Mouse (Mus musculus) neural tube, embryonic 14.5 days (tissue): ENCODE measurements around the gene Rgs2. TPM values are rescaled to one million over a fixed set of nuclear protein-coding genes. Genes with fewer than 3 reads are reported as not detected.

ENCODE experiments used
- ATAC-seq: fragments of 200-750 bp; cut with Nextera tagmentation; 2 replicates; pipeline ENCODE4 v1.8.0; 2017; ENCODE audit warnings: low read depth, mild to moderate bottlenecking, moderate TSS enrichment, moderate library complexity
- H3K27ac ChIP-seq: fragments of 300-500 bp; sonication (generic); 2 replicates; pipeline ENCODE4 v1.5.1; 2014; ENCODE audit warnings: low read depth, mild to moderate bottlenecking, control low read depth, low read length, moderate library complexity, mixed read lengths
- H3K27me3 ChIP-seq: fragments of 300-500 bp; sonication (generic); 2 replicates; pipeline ENCODE4 v1.6.1; 2014; ENCODE audit warnings: low read length; ENCODE audit not compliant: control insufficient read depth, insufficient read depth
- H3K36me3 ChIP-seq: fragments of 300-500 bp; sonication (generic); 2 replicates; pipeline ENCODE4 v1.6.1; 2014; ENCODE audit warnings: low read length, mixed read lengths; ENCODE audit not compliant: control insufficient read depth, insufficient read depth
- H3K4me1 ChIP-seq: fragments of 300-500 bp; sonication (generic); 2 replicates; pipeline ENCODE4 v1.6.1; 2014; ENCODE audit warnings: low read length; ENCODE audit not compliant: control insufficient read depth, insufficient read depth
- H3K4me2 ChIP-seq: fragments of 300-500 bp; sonication (generic); 2 replicates; pipeline ENCODE4 v1.6.1; 2014; ENCODE audit warnings: mild to moderate bottlenecking, low read depth, low read length, control low read depth
- H3K4me3 ChIP-seq: fragments of 300-500 bp; sonication (generic); 2 replicates; pipeline ENCODE4 v1.5.1; 2014; ENCODE audit warnings: low read depth, low read length, control low read depth, mixed read lengths
- H3K9ac ChIP-seq: fragments of 300-500 bp; sonication (generic); replicated peaks from 2 replicates; pipeline ENCODE4 v1.6.1; 2014; ENCODE audit warnings: low read depth, mild to moderate bottlenecking, control low read depth, low read length, mixed read lengths
- H3K9me3 ChIP-seq: fragments of 300-500 bp; sonication (generic); 2 replicates; pipeline ENCODE4 v1.6.1; 2016; ENCODE audit warnings: low read length; ENCODE audit not compliant: control insufficient read depth
- WGBS: fragments of 180-500 bp; shearing (Covaris S2); extraction: QIAGEN DNeasy Blood & Tissue Kit; methylation state at CpG from one replicate; pipeline ENCODE4 v1.1.7; 2014; 5-methylcytosine and 5-hydroxymethylcytosine counted together
- polyA plus RNA-seq: library from polyadenylated mRNA; unstranded; fragments of >200 nt; fragmentation: Nextera tagmentation; extraction: Ambion mirVana; gene quantifications from 2 replicates; pipeline ENCODE4 v1.2.1, GENCODE M21; 2014

Gene Rgs2
- polyA plus RNA-seq, result 99.3 and 103 TPM in 2 replicates

- Histone ChIP-seq H3K36me3 (peaks cover 13% of the 10 kb centered on the region; the same call in 1 of the 2 replicates), H3K27ac (peak within 1 kb of the TSS; percentile 85), H3K27me3 (no peaks in the 10 kb centered on the region), H3K9me3 (no peaks in the 10 kb centered on the region), H3K4me1 (peaks cover 6% of the 10 kb centered on the region; the same call in 1 of the 2 replicates), H3K4me3 (peak within 1 kb of the TSS; percentile 74), H3K4me2 (peak within 1 kb of the TSS; percentile 91), H3K9ac (peak within 1 kb of the TSS; percentile 84)
- peak; percentile 99 for ATAC-seq
- WGBS, result under 1% methylated on average over 56 of the region's 57 CpGs
Measured at GRCm38 (mm10) chr1:144003904-144004740, at the start of gene Rgs2. Gene Rgs2, minus strand, starts transcription at chr1:144004161.

DNA sequence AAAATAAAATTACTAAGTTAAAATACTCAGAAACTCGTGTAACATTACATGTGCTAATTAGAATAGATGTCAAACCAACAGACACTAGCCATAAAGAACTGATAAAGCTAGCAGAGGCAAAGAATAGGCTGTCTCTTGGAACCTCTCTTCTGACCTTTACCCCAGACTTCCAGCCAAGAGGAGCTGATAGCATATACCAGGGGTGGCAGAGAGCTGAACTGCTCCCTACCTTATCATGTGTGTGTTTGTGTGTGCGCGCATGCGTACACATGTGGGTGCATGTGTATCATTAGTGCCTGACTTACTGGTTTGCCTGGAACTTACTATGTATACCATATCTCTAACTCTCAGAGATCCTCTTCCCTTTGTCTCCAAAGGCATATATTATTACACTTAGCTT, 49.4 kb upstream of the Rgs2 start:
- no peak overlapping the region for H3K4me3 ChIP-seq
- no peaks in the 10 kb centered on the region for H3K36me3 ChIP-seq
- no peak overlapping the region for H3K9ac ChIP-seq
- H3K27ac ChIP-seq, result no peak overlapping the region
- H3K4me1 ChIP-seq, result no peaks in the 10 kb centered on the region
- no peaks in the 10 kb centered on the region for H3K27me3 ChIP-seq
- H3K9me3 ChIP-seq, result no peaks in the 10 kb centered on the region
- ATAC-seq, result no peak
- 83% methylated on average over 4 of the region's 4 CpGs for WGBS
- no peak overlapping the region for H3K4me2 ChIP-seq

DNA sequence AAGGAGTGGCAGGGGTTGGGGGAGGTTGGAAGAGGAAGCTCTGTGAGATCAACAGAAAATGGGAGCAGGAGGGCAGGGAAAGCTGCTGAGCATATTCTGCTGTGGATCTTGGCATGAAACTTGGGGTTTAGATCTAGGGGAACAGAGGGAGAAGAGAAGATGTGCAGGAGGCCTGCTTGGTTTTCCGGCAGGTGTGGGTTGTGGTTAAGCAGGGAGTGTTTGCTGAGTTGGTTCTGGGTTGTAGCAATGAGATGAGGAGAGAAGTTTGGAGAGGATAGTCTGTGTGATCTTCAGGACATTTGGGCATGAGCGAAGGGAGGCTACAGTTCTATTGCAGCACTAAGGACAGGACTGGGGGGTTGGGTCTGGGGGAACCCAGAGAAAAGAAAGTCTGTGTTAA, 37.9 kb upstream of the Rgs2 start:
- WGBS, result 98% methylated on average over 2 of the region's 2 CpGs
- H3K9ac ChIP-seq, result no peak overlapping the region
- no peaks in the 10 kb centered on the region for H3K36me3 ChIP-seq
- H3K4me2 ChIP-seq, result no peak overlapping the region
- H3K27me3 ChIP-seq, result no peaks in the 10 kb centered on the region
- no peak for ATAC-seq
- H3K27ac ChIP-seq, result no peak overlapping the region
- no peaks in the 10 kb centered on the region for H3K4me1 ChIP-seq
- no peak overlapping the region for H3K4me3 ChIP-seq
- H3K9me3 ChIP-seq, result no peaks in the 10 kb centered on the region

DNA sequence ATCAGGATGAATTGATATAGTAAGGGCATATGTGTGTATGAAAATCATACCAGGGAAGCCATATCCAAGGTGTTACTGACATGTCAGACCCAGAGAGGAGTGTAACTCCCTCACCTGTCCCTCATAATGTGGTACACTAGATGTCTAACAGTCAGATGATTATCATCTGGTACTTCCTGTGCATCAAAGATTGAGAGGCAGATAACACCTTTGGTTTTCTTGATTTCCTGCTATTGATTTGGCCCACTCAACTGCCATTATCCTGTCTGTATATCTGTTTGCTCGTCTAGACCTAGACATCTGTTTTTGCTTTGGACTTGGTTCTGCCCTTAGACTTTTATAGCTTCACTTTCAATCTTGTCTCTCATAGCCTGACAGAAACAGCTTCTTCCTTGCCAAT, 29.5 kb upstream of the Rgs2 start:
- WGBS, result 71% methylated on average over 1 of the region's 1 CpGs
- H3K4me3 ChIP-seq, result no peak overlapping the region
- ATAC-seq, result no peak
- no peaks in the 10 kb centered on the region for H3K36me3 ChIP-seq
- H3K4me2 ChIP-seq, result no peak overlapping the region
- H3K27ac ChIP-seq, result no peak overlapping the region
- H3K4me1 ChIP-seq, result no peaks in the 10 kb centered on the region
- no peak overlapping the region for H3K9ac ChIP-seq
- no peaks in the 10 kb centered on the region for H3K27me3 ChIP-seq
- H3K9me3 ChIP-seq, result no peaks in the 10 kb centered on the region

DNA sequence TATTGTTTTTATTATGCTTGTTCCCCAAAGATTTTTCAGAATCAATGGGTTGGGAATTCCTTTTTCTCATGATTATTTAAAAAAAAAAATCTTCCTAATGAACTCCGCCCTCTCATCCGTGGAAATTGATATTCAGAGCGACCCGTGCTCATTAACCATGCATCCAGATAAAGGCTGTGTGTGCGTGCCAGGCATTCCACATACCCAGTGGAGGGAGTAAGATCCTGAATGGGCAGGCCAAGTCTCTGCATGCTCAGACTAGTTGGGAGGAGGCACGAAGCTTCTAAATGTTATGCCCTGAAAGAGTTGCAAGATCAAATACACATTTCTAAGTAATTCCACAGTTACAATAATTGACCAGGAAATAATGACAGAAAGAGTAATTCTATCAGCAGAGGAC, 26.5 kb upstream of the Rgs2 start:
- no peak overlapping the region for H3K4me2 ChIP-seq
- no peak for ATAC-seq
- H3K9me3 ChIP-seq, result no peaks in the 10 kb centered on the region
- 68% methylated on average over 6 of the region's 6 CpGs for WGBS
- no peaks in the 10 kb centered on the region for H3K4me1 ChIP-seq
- H3K9ac ChIP-seq, result no peak overlapping the region
- H3K27ac ChIP-seq, result no peak overlapping the region
- no peak overlapping the region for H3K4me3 ChIP-seq
- H3K27me3 ChIP-seq, result no peaks in the 10 kb centered on the region
- no peaks in the 10 kb centered on the region for H3K36me3 ChIP-seq

- Histone ChIP-seq H3K9ac (no peak overlapping the region), H3K4me3 (no peak overlapping the region), H3K9me3 (no peaks in the 10 kb centered on the region), H3K4me2 (no peak overlapping the region), H3K27ac (no peak overlapping the region), H3K27me3 (no peaks in the 10 kb centered on the region), H3K4me1 (no peaks in the 10 kb centered on the region), H3K36me3 (no peaks in the 10 kb centered on the region)
- 93% methylated on average over 10 of the region's 10 CpGs for WGBS
- no peak for ATAC-seq
Measured at GRCm38 (mm10) chr1:144029679-144030078, 25.7 kb upstream of the Rgs2 start.

GRCm38 (mm10) chr1:144018417-144018958, 14.5 kb upstream of the Rgs2 start:
- no peak for ATAC-seq
- H3K9me3 ChIP-seq, result no peaks in the 10 kb centered on the region
- WGBS, result 67% methylated on average over 7 of the region's 7 CpGs
- no peak overlapping the region for H3K27ac ChIP-seq
- no peak overlapping the region for H3K4me2 ChIP-seq
- H3K9ac ChIP-seq, result no peak overlapping the region
- H3K4me3 ChIP-seq, result no peak overlapping the region
- no peaks in the 10 kb centered on the region for H3K36me3 ChIP-seq
- H3K4me1 ChIP-seq, result no peaks in the 10 kb centered on the region
- H3K27me3 ChIP-seq, result no peaks in the 10 kb centered on the region

DNA sequence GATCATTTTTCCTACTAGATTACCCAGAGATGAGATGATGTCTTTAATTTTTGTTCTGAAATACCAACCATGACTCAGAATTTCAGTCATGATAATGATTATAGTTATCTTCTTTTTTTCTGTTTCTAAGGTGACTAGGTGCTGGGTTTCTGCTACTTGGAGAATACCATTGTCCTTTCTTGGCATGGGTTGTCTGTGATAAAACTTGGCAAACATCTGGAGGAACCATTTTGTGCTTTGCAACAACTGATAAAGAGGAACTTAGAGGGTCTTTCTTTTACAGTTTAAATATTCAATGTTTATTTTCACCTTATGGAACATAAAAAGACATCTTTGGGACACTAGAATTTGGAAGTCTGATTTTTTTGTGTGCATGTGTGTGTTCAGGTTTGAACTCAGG, 10.0 kb upstream of the Rgs2 start:
- no peaks in the 10 kb centered on the region for H3K9me3 ChIP-seq
- H3K4me1 ChIP-seq, result no peaks in the 10 kb centered on the region
- ATAC-seq, result no peak
- H3K27ac ChIP-seq, result no peak overlapping the region
- no peaks in the 10 kb centered on the region for H3K27me3 ChIP-seq
- H3K36me3 ChIP-seq, result no peaks in the 10 kb centered on the region
- H3K4me2 ChIP-seq, result no peak overlapping the region
- no peak overlapping the region for H3K4me3 ChIP-seq
- no peak overlapping the region for H3K9ac ChIP-seq

DNA sequence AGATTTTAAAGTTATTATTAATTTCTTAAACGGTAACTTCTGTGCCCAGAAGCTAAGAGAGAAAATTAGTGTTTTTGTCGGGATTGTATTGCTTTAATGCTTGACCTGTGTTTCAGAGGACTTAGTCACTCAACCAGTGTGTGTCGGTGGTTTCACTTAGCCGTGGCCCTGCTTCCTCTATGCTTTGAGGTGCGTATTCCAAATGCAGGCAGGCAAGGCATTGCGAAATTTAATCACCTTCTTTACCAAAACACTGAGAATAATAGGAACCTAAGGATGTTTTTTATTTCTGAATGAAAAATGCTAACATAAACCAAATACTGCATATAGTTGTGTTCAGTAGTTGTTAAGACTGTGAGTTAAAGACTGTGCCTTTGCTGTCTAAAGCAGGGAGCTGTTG, 3.4 kb upstream of the Rgs2 start:
- Histone ChIP-seq H3K4me2 (no peak overlapping the region), H3K4me3 (no peak overlapping the region), H3K4me1 (peaks cover 4% of the 10 kb centered on the region; the same call in 1 of the 2 replicates), H3K9ac (no peak overlapping the region), H3K27ac (no peak overlapping the region), H3K9me3 (no peaks in the 10 kb centered on the region), H3K36me3 (no peaks in the 10 kb centered on the region), H3K27me3 (no peaks in the 10 kb centered on the region)
- ATAC-seq, result no peak
- 83% methylated on average over 6 of the region's 6 CpGs for WGBS
